Mouse (Mus musculus): ENCODE data around the gene Tmem260.
"Not testable (repeated sequence)": the region's sequence is repeated elsewhere in the genome, so short reads cannot be mapped to it uniquely, and the experiment has no call there.

Tmem260 gene

DNA sequence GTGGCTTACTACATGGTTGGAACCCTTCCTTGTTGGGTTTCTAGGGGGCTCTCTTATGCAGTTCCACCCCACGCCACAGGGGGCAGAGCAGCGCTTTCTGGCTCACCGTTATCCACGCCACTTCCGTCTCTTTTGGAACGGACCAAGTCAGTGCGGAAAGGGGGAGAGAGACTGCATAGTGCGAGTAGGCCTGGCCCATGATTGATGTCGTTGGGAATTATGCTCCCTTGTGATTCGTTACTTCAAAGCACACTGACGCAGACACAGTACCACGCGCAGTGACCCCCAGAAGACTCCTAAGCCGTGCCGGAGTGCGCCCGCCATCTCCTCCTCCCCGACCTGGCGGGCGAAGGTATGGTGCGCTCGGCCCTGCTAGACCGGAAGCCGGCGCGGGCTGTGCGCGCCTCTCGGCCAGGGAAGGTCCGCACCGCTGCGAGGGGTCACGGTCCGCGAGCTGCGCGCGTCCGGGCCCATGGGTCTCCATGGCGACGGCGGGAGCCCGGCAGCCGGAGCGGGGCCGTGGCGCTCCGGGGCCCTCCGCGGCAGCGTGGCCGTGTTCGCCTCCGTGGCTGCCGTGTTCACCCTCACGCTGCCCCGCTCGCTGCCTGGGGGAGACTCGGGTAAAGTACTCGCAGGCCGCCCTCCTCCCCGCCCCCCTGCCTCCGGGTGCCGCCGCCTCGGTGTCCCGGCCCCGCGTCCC is at the start of gene Tmem260:
Tmem260 (plus strand) TSS at position 141 of the 700 bp plus-strand sequence.
- peak; percentile 95 for DNase-seq

- DNase-seq, result no peak
Measured at GRCm38 (mm10) chr14:48406086-48406485, 39.8 kb upstream of the Tmem260 start.

- no peak for DNase-seq
Measured at GRCm38 (mm10) chr14:48417064-48417463, 28.9 kb upstream of the Tmem260 start.

DNA sequence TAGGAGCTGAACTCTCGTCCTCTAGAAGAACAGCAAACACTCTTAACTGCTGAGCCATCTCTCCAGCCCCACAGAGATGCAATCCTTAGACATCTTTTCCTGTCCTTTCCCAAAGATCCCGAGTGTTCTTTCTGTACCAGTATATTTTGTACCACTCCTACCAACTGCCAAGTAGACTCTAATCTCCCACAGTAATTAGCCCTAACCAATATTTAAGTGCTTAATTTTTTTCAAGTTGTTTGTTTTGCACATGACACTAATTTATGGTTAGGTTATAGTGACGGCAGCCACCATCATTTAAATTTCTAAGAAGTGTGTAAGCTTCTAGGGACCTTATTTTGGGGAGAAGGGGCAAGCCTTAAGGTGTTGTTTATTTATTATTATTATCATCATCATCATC is 27.7 kb upstream of the Tmem260 start:
- no peak for DNase-seq

DNA sequence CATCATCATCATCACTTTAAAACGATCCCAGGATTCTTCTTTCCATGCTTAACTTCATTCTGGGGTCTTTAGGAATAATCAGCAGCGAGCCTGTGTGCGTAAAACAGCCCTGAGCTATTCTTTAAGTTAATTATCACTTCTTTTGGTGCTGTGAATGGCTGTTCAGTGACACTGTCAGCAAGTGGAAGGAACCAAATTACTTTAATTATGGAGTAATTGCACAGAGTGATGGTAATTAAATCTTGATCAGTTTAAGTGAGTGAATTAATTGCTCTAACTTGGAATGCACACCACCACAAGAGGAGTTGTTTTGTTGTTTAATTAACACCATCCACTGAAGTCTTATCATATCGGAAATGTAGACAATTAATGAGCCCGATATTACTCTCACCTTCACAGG is 27.3 kb upstream of the Tmem260 start:
- DNase-seq, result no peak

GRCm38 (mm10) chr14:48421476-48421875 is 24.4 kb upstream of the Tmem260 start:
- DNase-seq, result peak; percentile 38

DNA sequence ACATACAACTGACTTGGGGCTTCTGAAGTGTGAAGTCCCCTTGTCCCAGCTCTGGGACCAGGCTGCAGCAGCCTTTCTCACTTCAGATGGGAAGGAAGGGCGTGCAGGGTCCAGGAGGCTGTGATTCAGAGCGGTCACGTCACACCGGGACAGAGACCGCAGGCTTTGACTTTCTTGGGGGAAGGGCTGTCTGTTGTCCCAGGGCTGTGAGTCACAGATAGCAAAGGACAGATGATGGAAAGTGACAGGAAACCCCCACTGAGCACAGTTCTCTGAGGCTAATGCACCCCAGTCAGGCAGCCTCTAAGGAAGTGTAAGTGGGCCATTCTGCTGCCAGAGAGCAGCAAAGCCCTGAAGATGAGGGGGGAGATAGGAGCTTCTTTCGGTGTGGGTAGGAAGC is 23.9 kb upstream of the Tmem260 start:
- DNase-seq, result peak; percentile 75

- no peak for DNase-seq
Measured at GRCm38 (mm10) chr14:48422436-48422835, 23.5 kb upstream of the Tmem260 start.

- peak; percentile 48 for DNase-seq
Measured at GRCm38 (mm10) chr14:48422901-48423300, 23.0 kb upstream of the Tmem260 start.

GRCm38 (mm10) chr14:48431978-48432377 is 13.9 kb upstream of the Tmem260 start:
- DNase-seq, result no peak

- no peak for DNase-seq
Measured at GRCm38 (mm10) chr14:48443796-48444195, 2.1 kb upstream of the Tmem260 start.

DNA sequence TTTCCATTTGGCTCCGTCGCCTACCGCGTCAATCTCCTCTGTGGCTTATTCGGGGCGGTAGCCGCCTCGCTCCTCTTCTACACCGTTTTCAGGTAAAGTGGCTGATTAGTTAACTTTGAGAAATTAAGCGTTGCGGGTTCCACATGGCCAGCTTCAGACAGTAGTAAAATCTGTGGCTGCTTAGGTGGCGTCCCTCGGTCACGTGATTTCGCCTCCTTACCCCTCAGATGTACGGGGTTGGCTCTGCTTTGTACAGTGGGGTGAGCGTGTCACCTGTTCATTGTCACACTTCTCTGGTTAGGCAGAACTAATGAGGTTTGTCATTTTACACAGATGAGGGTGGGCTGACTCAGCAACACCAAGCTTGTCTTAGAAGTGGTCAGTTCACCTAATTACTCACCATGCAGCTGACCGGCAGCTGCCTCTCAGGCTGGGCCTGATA is 6.1 kb downstream of the Tmem260 start:
- no peak for DNase-seq

- DNase-seq, result no peak
Measured at GRCm38 (mm10) chr14:48453411-48453810, 7.5 kb downstream of the Tmem260 start.

DNA sequence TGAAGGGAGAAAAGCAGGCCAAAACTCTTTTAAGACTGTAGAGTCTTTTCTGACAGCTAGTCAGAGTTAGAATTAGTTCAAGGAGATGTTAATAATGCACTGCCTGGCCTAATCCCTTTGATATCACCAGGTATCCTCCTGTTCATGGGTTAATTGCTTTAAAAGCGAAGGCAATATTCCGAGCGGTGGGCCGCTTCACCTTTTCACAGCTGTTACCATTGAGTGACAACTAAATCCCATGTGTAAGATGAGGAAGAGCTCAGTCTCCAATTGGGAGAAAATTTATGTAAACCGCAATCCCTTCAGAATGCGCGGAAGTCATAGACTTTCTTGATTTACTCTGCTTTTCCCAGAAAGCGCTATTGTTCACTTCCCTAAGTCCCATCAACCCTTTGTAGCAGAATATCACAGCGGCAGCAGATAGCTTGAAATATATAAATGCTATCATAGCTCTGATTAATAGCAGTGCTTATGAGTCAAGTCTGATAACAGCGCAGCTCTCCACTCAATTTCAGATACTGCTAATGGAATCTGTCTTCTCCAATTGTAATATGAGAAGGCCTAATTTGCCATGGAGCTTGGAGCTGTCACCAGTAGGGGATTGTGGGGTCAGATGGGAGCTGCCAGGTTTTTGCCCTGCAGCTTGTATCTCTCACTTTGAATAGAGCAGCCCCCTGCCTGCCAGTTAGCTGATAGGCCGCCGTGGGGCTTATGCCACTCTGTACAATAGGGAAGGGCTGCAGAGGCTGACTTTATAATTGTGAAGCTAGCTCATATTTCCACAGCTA is 10.6 kb downstream of the Tmem260 start:
- DNase-seq, result no peak

- DNase-seq, result peak; percentile 23
Measured at GRCm38 (mm10) chr14:48457288-48457938, 11.5 kb downstream of the Tmem260 start.

DNA sequence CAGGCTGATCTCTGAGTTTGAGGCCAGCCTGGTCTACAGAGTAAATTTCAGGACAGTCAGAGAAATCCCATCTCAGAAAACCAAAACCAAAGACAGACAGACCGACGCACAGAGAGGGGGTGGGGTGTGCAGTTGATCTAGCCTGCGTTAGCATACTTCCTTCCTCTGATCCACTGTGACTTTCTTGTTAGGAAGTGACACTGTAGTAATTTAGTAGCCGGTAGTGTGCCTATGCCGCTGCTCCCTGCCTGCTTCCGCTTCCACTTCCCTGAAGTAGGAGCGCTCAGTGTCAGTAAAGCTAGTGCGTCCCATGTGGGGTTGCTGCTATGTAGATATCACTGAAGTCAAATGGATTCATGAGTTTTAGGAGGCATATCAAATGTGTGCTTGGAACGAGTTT is 13.0 kb downstream of the Tmem260 start:
- no peak for DNase-seq

GRCm38 (mm10) chr14:48468339-48468738 is 22.4 kb downstream of the Tmem260 start:
- DNase-seq, result no peak

DNA sequence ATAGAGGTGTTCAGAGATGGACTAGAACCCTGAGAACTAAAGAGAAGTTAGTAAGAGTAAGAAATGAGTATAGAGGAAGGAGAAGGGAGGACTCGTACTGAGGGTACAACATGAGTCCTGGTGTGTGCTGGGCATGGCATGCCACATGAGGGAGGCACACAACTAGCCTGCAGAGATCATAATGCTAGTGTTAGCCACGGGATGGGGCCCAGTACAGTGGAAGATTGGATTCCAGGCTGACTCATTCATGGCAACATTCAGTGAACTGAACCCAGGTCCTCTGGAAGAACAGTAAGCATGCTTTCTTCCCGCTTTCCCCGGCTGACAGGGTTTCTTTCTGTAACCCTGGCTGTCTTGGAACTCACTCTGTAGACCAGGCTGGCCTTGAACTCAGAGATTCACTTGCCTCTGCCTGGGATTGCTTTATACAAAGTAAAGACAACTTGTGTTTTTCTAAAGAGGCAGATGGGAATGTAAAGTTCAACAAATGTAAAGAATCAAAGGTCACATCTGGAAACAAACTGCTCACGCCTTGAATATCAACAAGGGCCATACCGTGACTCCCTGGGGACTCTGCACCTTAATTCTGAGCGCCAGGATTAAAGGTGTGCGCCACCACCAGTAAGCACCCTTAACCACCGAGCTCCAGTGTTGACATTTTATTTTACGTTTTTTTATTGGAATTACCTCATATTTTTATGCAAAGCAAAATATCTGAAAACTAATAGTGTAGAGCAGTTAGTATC is 25.0 kb downstream of the Tmem260 start:
- no peak for DNase-seq

DNA sequence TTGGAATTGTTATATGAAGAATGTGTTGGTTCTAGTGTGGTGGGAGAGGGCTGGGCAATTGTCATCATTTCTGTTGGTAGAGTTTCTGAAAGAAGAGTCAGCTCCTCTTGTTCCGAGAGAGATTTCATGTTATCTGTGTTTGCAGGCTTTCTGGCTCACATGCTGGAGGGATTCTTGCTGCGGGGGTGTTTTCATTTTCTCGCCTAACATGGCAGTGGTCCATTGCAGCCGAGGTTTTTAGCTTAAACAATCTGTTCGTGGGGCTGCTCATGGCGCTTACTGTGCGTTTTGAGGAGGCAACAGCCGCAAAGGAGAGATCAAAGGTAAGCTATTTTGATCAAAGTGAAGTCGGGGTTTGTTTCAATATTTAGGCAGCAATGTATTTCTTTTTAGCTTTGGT is 26.3 kb downstream of the Tmem260 start:
- DNase-seq, result no peak

- DNase-seq, result no peak
Measured at GRCm38 (mm10) chr14:48475370-48475769, 29.4 kb downstream of the Tmem260 start.

DNA sequence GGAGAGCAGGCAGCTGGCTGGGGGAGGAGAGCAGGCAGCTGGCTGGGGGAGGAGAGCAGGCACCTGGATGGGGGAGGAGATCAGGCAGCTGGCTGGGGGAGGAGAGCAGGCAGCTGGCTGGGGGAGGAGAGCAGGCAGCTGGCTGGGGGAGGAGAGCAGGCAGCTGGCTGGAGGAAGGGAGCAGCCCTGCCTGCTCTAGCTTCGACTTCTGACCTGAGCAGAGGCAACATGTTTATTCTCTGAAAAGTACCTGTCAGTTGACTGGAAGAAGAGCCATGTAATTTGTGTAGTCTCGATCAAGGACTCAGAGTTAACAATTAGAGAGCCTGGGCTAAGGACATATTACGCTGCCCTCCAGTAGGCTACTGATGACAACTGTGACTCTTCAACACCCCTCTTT is 29.9 kb downstream of the Tmem260 start:
- DNase-seq, result not testable (repeated sequence)

- no peak for DNase-seq
Measured at GRCm38 (mm10) chr14:48476278-48476677, 30.4 kb downstream of the Tmem260 start.

- no peak for DNase-seq
Measured at GRCm38 (mm10) chr14:48481591-48481990, 35.7 kb downstream of the Tmem260 start.

Measured in thymus, postnatal 25 days (tissue).